14 mouse cellular contexts compared by ENCODE assay signal in the genomic region with DNA sequence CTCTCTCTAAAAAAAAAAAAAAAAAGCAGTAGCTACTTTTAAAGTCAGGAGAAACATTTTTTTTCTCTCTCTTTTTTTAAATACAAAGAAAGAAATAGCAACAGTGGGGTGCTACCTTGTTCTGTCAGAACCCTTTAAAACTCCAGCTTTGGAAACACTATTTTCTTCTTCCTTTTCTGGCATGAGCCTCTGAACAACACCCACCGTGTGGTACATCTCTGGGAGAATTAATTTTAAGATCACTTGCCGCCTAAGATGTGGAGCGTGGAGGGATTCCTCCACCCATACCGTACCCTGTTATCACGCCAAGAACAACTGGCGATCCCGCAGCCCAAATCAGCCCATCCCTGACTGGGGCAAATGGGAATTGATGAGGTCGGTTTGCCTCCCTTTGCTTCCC. TPM values are rescaled to one million over a fixed set of nuclear protein-coding genes. Genes with fewer than 3 reads are reported as not detected.
"Had no signal": no experiment of that assay in that cellular context is flagged by ENCODE, and none has a peak within 500 bp of the region (broad histone marks: within the 10 kb centered on the region; RNA-seq: fewer than 3 reads in every experiment).

No protein-coding gene starts in this region.

- DNase-seq: kidney, adult 11 months; kidney, adult 8-10 months; kidney, postnatal 10 days; kidney, postnatal 36 days; layer of hippocampus, postnatal 36 days; liver, embryonic 13.5 days; lung, embryonic 14.5 days; thymus, postnatal 25 days had no signal

- ATAC-seq: intestine, embryonic 15.5 days; lung, postnatal 0 days; midbrain, embryonic 15.5 days had no signal

RNA-seq across cellular contexts. Expression of a gene that starts 42.2 kb away (rescaled TPM):
- total RNA-seq: layer of hippocampus, adult 8-10 months; layer of hippocampus, postnatal 36 days; liver, adult 2 months; megakaryocyte, adult 5-6 weeks had no signal

RNA-seq across cellular contexts. Expression of a gene that starts 59.5 kb away (rescaled TPM):
- total RNA-seq: liver, adult 2 months had no signal
